Mouse (Mus musculus): ENCODE data around the gene Gm10964. TPM values are rescaled to one million over a fixed set of nuclear protein-coding genes. Genes with fewer than 3 reads are reported as not detected.

Gene Gm10964
- total RNA-seq, 2 experiments from 2014 or later = not detected

Other genes starting within 250 kb of the Gm10964 start
- gene Syt6, start 164.1 kb upstream of the Gm10964 start, total RNA-seq (2021) = not detected
- gene Atg4a-ps, start 93.3 kb upstream of the Gm10964 start, total RNA-seq (2021) = 1 to 10 TPM in 1 of 2 experiments, not detected in 1; 1.8 TPM
- 1 to 10 TPM; 5.4 to 5.7 TPM for gene Olfml3, start 1.4 kb upstream of the Gm10964 start, total RNA-seq (2021)
- 100 to 1,000 TPM in 1 of 2 experiments, 10 to 100 TPM in 1; 90.0 to 101 TPM for gene Hipk1, start 52.2 kb downstream of the Gm10964 start, total RNA-seq (2021)
- 1 to 10 TPM; 7.3 to 8.6 TPM for gene Dclre1b, start 70.1 kb downstream of the Gm10964 start, total RNA-seq (2021)
- 10 to 100 TPM; 11.7 to 14.9 TPM for gene Ap4b1, start 70.2 kb downstream of the Gm10964 start, total RNA-seq (2021)
- not detected for gene Gm43064, start 70.2 kb downstream of the Gm10964 start, total RNA-seq (2021)
- not detected for gene Bcl2l15, start 93.2 kb downstream of the Gm10964 start, total RNA-seq (2021)
- 1 to 10 TPM in 1 of 2 experiments, under 1 TPM in 1; 0.61 to 1.1 TPM for gene Ptpn22, start 120.4 kb downstream of the Gm10964 start, total RNA-seq (2021)
- 1 to 10 TPM; 6.7 to 8.7 TPM for gene Rsbn1, start 174.8 kb downstream of the Gm10964 start, total RNA-seq (2021)
- gene Phtf1, start 228.7 kb downstream of the Gm10964 start, total RNA-seq (2021) = 1 to 10 TPM; 6.9 to 9.8 TPM

Data from heart, postnatal 25 days (tissue).